Mouse (Mus musculus): ENCODE data around the gene Ikzf5. TPM values are rescaled to one million over a fixed set of nuclear protein-coding genes. Genes with fewer than 3 reads are reported as not detected.

Gene Ikzf5
- total RNA-seq, 1 experiment from 2014 or later = 36.7 TPM

- DNase-seq = no peak
Measured at GRCm38 (mm10) chr7:131345856-131346541, 64.3 kb downstream of the Ikzf5 start.

Other genes with a start within 250 kb of the Ikzf5 start
- gene 5430419D17Rik, start 236.1 kb downstream of the Ikzf5 start, total RNA-seq (2021) = not detected in 2 replicates
- not detected in 2 replicates for gene Cuzd1, start 88.2 kb downstream of the Ikzf5 start, total RNA-seq (2021)
- gene Fam24b, start 81.0 kb downstream of the Ikzf5 start, total RNA-seq (2021) = not detected in 2 replicates
- not detected in 2 replicates for gene Fam24a, start 76.7 kb downstream of the Ikzf5 start, total RNA-seq (2021)
- gene 2310057M21Rik, start 47.8 kb downstream of the Ikzf5 start, total RNA-seq (2021) = 10.3 and 14.3 TPM in 2 replicates
- 22.7 and 31.2 TPM in 2 replicates for gene Pstk, start 39.4 kb downstream of the Ikzf5 start, total RNA-seq (2021)
- 497 and 536 TPM in 2 replicates for gene Acadsb, start 80 bp upstream of the Ikzf5 start, total RNA-seq (2021)
- not detected in 2 replicates for gene Hmx3, start 132.3 kb upstream of the Ikzf5 start, total RNA-seq (2021)
- not detected in 2 replicates for gene Hmx2, start 138.3 kb upstream of the Ikzf5 start, total RNA-seq (2021)
- gene Bub3, start 149.7 kb upstream of the Ikzf5 start, total RNA-seq (2021) = 79.0 and 81.7 TPM in 2 replicates